Mouse (Mus musculus) midbrain, embryonic 12.5 days (tissue): ENCODE measurements at regions not wholly inside any gene's neighbourhood (a gene's known extent, or its start where the extent isn't known, plus 50 kb on each side); places are given as distances from the start of the nearest gene placed in this dataset.

Experiments
- ATAC-seq: fragments of 200-750 bp; cut with Nextera tagmentation; 2 replicates; pipeline ENCODE4 v1.8.0; 2017; ENCODE audit warnings: low read depth, moderate TSS enrichment, moderate library complexity; ENCODE audit not compliant: low FRiP score
- H3K27ac ChIP-seq: fragments of 300-500 bp; sonication (generic); replicated peaks from 2 replicates; pipeline ENCODE4 v1.5.1; 2016; ENCODE audit warnings: mild to moderate bottlenecking
- H3K27me3 ChIP-seq: fragments of 300-500 bp; sonication (generic); 2 replicates; pipeline ENCODE4 v1.6.1; 2016; ENCODE audit warnings: mild to moderate bottlenecking
- H3K36me3 ChIP-seq: fragments of 300-500 bp; sonication (generic); 2 replicates; pipeline ENCODE4 v1.6.1; 2016
- H3K4me1 ChIP-seq: fragments of 300-500 bp; sonication (generic); 2 replicates; pipeline ENCODE4 v1.6.1; 2016
- H3K4me2 ChIP-seq: fragments of 300-500 bp; sonication (generic); replicated peaks from 2 replicates; pipeline ENCODE4 v1.6.1; 2016; ENCODE audit warnings: mild to moderate bottlenecking, moderate library complexity
- H3K4me3 ChIP-seq: fragments of 300-500 bp; sonication (generic); 2 replicates; pipeline ENCODE4 v1.5.1; 2016; ENCODE audit warnings: mild to moderate bottlenecking
- H3K9ac ChIP-seq: fragments of 300-500 bp; sonication (generic); replicated peaks from 2 replicates; pipeline ENCODE4 v1.6.1; 2016; ENCODE audit warnings: mild to moderate bottlenecking, moderate library complexity
- H3K9me3 ChIP-seq: fragments of 300-500 bp; sonication (generic); 2 replicates; pipeline ENCODE4 v1.6.1; 2016; ENCODE audit warnings: mild to moderate bottlenecking
- WGBS: fragments of 180-500 bp; shearing (Covaris S2); methylation state at CpG from one replicate; pipeline ENCODE4 v1.1.7; 2016; 5-methylcytosine and 5-hydroxymethylcytosine counted together

DNA sequence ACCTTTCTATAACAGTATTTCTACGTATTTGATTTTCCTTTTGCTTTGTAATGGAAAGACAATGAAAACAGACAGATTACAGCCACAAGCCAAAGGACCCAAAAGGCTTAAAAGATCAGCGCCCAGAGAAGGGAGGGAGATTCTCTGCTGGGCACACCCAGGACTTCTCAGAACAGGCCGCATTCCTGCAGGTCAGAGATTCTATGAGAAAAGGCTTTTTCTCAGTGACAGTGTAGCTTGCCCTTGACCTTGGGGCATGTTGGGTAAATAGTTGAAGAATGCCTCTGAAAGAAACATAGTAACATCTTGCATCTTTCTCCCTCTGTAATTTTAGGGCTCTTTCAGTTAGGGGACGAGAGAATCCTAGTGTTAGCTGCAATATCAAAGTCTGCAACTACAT is 209.8 kb downstream of the Dusp6 start:
- no peaks in the 10 kb centered on the region for H3K27me3 ChIP-seq
- H3K9me3 ChIP-seq: no peaks in the 10 kb centered on the region
- no peak overlapping the region for H3K27ac ChIP-seq
- H3K4me2 ChIP-seq: no peak overlapping the region
- H3K9ac ChIP-seq: no peak overlapping the region
- WGBS: 20% methylated on average over 4 of the region's 4 CpGs
- H3K4me3 ChIP-seq: no peak overlapping the region
- H3K36me3 ChIP-seq: no peaks in the 10 kb centered on the region
- H3K4me1 ChIP-seq: peaks cover 5% of the 10 kb centered on the region; the same call in 1 of the 2 replicates
- ATAC-seq: no peak

GRCm38 (mm10) chr10:99473758-99474157 is 210.7 kb downstream of the Dusp6 start:
- H3K27me3 ChIP-seq: no peaks in the 10 kb centered on the region
- WGBS: 92% methylated on average over 9 of the region's 9 CpGs
- no peak overlapping the region for H3K4me2 ChIP-seq
- H3K27ac ChIP-seq: no peak overlapping the region
- no peak for ATAC-seq
- H3K36me3 ChIP-seq: no peaks in the 10 kb centered on the region
- H3K9ac ChIP-seq: no peak overlapping the region
- no peak overlapping the region for H3K4me3 ChIP-seq
- peaks cover 5% of the 10 kb centered on the region; the same call in 1 of the 2 replicates for H3K4me1 ChIP-seq
- H3K9me3 ChIP-seq: no peaks in the 10 kb centered on the region

GRCm38 (mm10) chr10:99474546-99474945 is 211.5 kb downstream of the Dusp6 start:
- no peak overlapping the region for H3K4me3 ChIP-seq

DNA sequence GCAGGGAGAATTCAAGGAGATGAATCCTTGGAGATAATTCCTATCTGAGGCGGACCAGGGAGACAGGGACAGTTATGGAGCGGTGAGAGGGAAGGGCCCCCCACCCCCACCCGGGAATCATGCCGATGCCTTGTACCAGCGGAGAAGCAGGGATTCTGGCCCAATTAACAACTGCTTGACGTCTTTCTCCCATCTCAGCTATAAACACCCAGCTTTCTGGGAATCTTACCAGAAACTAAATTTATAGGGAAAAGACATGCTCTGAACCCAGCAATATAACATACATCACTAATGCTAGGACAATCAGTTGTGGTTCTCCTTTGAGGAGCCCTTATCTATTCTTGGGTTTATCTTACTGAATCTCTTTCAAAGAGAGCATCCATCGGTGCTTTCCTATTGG is 213.2 kb downstream of the Dusp6 start:
- ATAC-seq: no peak

More at GRCm38 (mm10) chr10:99474546-99474945, 211.5 kb downstream of the Dusp6 start:
- no peaks in the 10 kb centered on the region for H3K9me3 ChIP-seq
- ATAC-seq: no peak
- H3K27ac ChIP-seq: no peak overlapping the region
- H3K4me2 ChIP-seq: no peak overlapping the region
- no peaks in the 10 kb centered on the region for H3K27me3 ChIP-seq
- no peak overlapping the region for H3K9ac ChIP-seq
- peaks cover 5% of the 10 kb centered on the region; the same call in 1 of the 2 replicates for H3K4me1 ChIP-seq
- 82% methylated on average over 8 of the region's 8 CpGs for WGBS
- H3K36me3 ChIP-seq: no peaks in the 10 kb centered on the region

GRCm38 (mm10) chr10:99476776-99477175 is 213.7 kb downstream of the Dusp6 start:
- H3K9ac ChIP-seq: no peak overlapping the region
- H3K9me3 ChIP-seq: no peaks in the 10 kb centered on the region
- WGBS: 90% methylated on average over 7 of the region's 7 CpGs

More for the DNA sequence above, 213.2 kb downstream of the Dusp6 start:
- no peak overlapping the region for H3K4me2 ChIP-seq
- H3K36me3 ChIP-seq: no peaks in the 10 kb centered on the region
- peaks cover 5% of the 10 kb centered on the region; the same call in 1 of the 2 replicates for H3K4me1 ChIP-seq
- no peak overlapping the region for H3K27ac ChIP-seq
- WGBS: 90% methylated on average over 7 of the region's 7 CpGs
- H3K9me3 ChIP-seq: no peaks in the 10 kb centered on the region
- H3K4me3 ChIP-seq: no peak overlapping the region
- no peaks in the 10 kb centered on the region for H3K27me3 ChIP-seq
- H3K9ac ChIP-seq: no peak overlapping the region

DNA sequence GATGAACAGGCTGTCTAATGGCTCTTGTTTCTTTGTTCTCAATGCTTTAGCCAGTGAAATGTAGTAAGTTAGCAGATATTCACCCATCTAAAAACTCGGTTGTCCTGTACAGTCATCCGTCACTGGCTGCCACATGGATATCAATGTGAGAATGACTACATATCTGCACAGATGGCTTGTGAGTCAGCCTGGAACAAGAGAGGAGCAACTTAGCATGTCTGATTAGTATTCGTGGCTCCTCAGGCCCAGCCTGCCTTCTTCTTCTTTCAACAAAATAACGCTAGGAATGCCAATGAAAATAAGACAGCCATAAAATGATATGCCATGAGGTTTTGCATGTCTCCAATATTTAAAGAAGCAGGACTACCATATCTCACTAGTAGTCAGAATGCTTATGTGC is 217.5 kb downstream of the Dusp6 start:
- Histone ChIP-seq H3K9ac (no peak overlapping the region), H3K36me3 (no peaks in the 10 kb centered on the region), H3K4me1 (no peaks in the 10 kb centered on the region), H3K4me3 (no peak overlapping the region), H3K9me3 (no peaks in the 10 kb centered on the region), H3K4me2 (no peak overlapping the region), H3K27me3 (no peaks in the 10 kb centered on the region), H3K27ac (no peak overlapping the region)
- ATAC-seq: no peak
- 87% methylated on average over 4 of the region's 4 CpGs for WGBS

More at GRCm38 (mm10) chr10:99476776-99477175, 213.7 kb downstream of the Dusp6 start:
- Histone ChIP-seq H3K27me3 (no peaks in the 10 kb centered on the region), H3K36me3 (no peaks in the 10 kb centered on the region), H3K4me2 (no peak overlapping the region), H3K27ac (no peak overlapping the region), H3K4me1 (peaks cover 3% of the 10 kb centered on the region; the same call in 1 of the 2 replicates), H3K4me3 (no peak overlapping the region)
- no peak for ATAC-seq

- WGBS: 94% methylated on average over 3 of the region's 3 CpGs
- H3K4me2 ChIP-seq: no peak overlapping the region
- no peaks in the 10 kb centered on the region for H3K4me1 ChIP-seq
- no peaks in the 10 kb centered on the region for H3K27me3 ChIP-seq
- no peak overlapping the region for H3K9ac ChIP-seq
- no peak overlapping the region for H3K27ac ChIP-seq
- no peaks in the 10 kb centered on the region for H3K36me3 ChIP-seq
- H3K9me3 ChIP-seq: no peaks in the 10 kb centered on the region
- no peak for ATAC-seq
- H3K4me3 ChIP-seq: no peak overlapping the region
Measured at GRCm38 (mm10) chr10:99482009-99482408, 219.0 kb downstream of the Dusp6 start.

GRCm38 (mm10) chr10:99488195-99489080 is 225.4 kb downstream of the Dusp6 start:
- Histone ChIP-seq H3K4me2 (no peak overlapping the region), H3K27me3 (no peaks in the 10 kb centered on the region), H3K4me3 (no peak overlapping the region), H3K27ac (0 out of 2 replicates have a peak overlapping the region, but pooled peaks have one; percentile 20), H3K9ac (no peak overlapping the region), H3K36me3 (no peaks in the 10 kb centered on the region), H3K9me3 (no peaks in the 10 kb centered on the region), H3K4me1 (no peaks in the 10 kb centered on the region)
- no peak for ATAC-seq
- 84% methylated on average over 16 of the region's 16 CpGs for WGBS

GRCm38 (mm10) chr10:99511514-99512237 is 247.8 kb downstream of the Csl start:
- no peak overlapping the region for H3K9ac ChIP-seq
- H3K27ac ChIP-seq: no peak overlapping the region
- no peaks in the 10 kb centered on the region for H3K4me1 ChIP-seq
- H3K4me2 ChIP-seq: no peak overlapping the region
- no peaks in the 10 kb centered on the region for H3K36me3 ChIP-seq
- H3K4me3 ChIP-seq: no peak overlapping the region
- no peaks in the 10 kb centered on the region for H3K9me3 ChIP-seq
- no peaks in the 10 kb centered on the region for H3K27me3 ChIP-seq
- 78% methylated on average over 17 of the region's 17 CpGs for WGBS
- ATAC-seq: no peak

DNA sequence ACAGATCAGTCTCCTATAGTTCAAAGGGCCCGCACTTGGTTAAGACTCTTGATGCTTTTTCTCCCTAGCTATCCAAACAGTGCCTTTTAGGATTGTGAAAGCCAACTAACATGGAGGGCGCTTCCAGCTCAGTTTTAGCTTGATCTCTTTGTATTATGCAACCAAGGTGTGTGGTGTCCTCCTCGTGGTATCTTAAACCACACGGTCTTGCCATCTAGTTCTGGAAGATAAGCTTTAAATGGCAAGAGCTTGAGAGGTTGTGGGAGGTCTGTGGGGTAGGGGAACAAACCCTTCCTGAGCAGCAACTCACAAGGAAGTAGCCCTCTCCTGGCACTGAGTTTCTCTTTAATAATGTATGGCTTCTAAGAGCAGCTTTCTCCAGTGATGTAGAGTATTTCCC is 241.5 kb downstream of the Csl start:
- WGBS: 92% methylated on average over 4 of the region's 4 CpGs
- no peaks in the 10 kb centered on the region for H3K27me3 ChIP-seq
- H3K36me3 ChIP-seq: no peaks in the 10 kb centered on the region
- no peak overlapping the region for H3K4me3 ChIP-seq
- H3K9me3 ChIP-seq: no peaks in the 10 kb centered on the region
- no peak overlapping the region for H3K27ac ChIP-seq
- no peak for ATAC-seq
- H3K4me2 ChIP-seq: no peak overlapping the region
- no peak overlapping the region for H3K9ac ChIP-seq
- peaks cover 4% of the 10 kb centered on the region; the same call in 1 of the 2 replicates for H3K4me1 ChIP-seq

- Histone ChIP-seq H3K27ac (no peak overlapping the region), H3K4me2 (no peak overlapping the region), H3K27me3 (no peaks in the 10 kb centered on the region), H3K4me3 (no peak overlapping the region), H3K4me1 (peaks cover 6% of the 10 kb centered on the region), H3K36me3 (no peaks in the 10 kb centered on the region), H3K9me3 (no peaks in the 10 kb centered on the region), H3K9ac (no peak overlapping the region)
- 20% methylated on average over 4 of the region's 4 CpGs for WGBS
- ATAC-seq: no peak
Measured at GRCm38 (mm10) chr10:99519479-99519878, 240.0 kb downstream of the Csl start.

DNA sequence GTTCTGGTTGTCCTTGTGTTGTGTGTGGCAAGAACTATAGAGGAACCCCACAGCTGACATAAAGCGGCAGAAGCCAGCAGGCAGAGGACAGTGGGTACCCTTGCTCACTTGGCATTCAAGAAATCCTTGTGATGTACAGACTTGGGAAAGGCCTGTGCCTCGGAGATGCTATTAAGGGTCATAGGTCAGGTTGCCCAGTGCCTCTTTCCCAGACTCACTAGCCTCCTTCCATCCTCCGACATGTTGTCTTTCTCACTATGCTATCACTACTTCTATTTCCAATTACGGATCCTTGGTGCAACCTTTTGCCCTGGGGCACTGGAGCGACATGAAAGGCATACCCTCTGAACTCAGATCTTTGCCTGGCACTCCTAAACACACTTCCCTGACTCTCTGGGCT is 235.6 kb downstream of the Csl start:
- H3K9me3 ChIP-seq: no peaks in the 10 kb centered on the region
- H3K36me3 ChIP-seq: no peaks in the 10 kb centered on the region
- WGBS: 77% methylated on average over 5 of the region's 5 CpGs
- no peak for ATAC-seq
- no peaks in the 10 kb centered on the region for H3K27me3 ChIP-seq
- H3K9ac ChIP-seq: no peak overlapping the region
- H3K4me1 ChIP-seq: peaks cover 12% of the 10 kb centered on the region
- H3K4me3 ChIP-seq: no peak overlapping the region
- no peak overlapping the region for H3K4me2 ChIP-seq
- no peak overlapping the region for H3K27ac ChIP-seq
